Mouse (Mus musculus): ENCODE measurements around the gene Mief2. TPM values are rescaled to one million over a fixed set of nuclear protein-coding genes. Genes with fewer than 3 reads are reported as not detected.

Mief2 gene
- total RNA-seq (2021), result 10 to 100 TPM; 27.0 to 32.3 TPM
- long read RNA-seq, experiment 1, transcript Mief2-203 (3 exons, 716 nt), result minor isoform, 9 of 46 reads
- long read RNA-seq, experiment 1, transcript Mief2-201 (4 exons, 2,522 nt), result major isoform, 22 of 46 reads
- long read RNA-seq, experiment 1, partial matches to known transcripts, result 5 of 46 reads
- long read RNA-seq, experiment 1, other reads (novel, unspliced or antisense), result 10 of 46 reads
- long read RNA-seq, experiment 2, transcript Mief2-203 (3 exons, 716 nt), result minor isoform, 9 of 115 reads
- long read RNA-seq, experiment 2, transcript Mief2-201 (4 exons, 2,522 nt), result major isoform, 67 of 115 reads
- long read RNA-seq, experiment 2, partial matches to known transcripts, result 18 of 115 reads
- long read RNA-seq, experiment 2, other reads (novel, unspliced or antisense), result 20 of 115 reads

- peak; percentile 85 to 86 for DNase-seq (ENCODE audit: low spot score in 2 of 2)
These were observed at the start of gene Mief2 for GRCm38 (mm10) chr11:60728260-60728761. Mief2 (plus strand) TSS chr11:60728398.

- no peak for DNase-seq (ENCODE audit: low spot score in 2 of 2)
These were observed 32.0 kb upstream of the Mief2 start for GRCm38 (mm10) chr11:60696165-60696564.

- DNase-seq (ENCODE audit: low spot score in 2 of 2), result no peak
These were observed 30.6 kb upstream of the Mief2 start for GRCm38 (mm10) chr11:60697561-60697960.

GRCm38 (mm10) chr11:60698806-60699523, 29.2 kb upstream of the Mief2 start:
- DNase-seq (ENCODE audit: low spot score in 2 of 2), result peak; percentile 57 to 58

- peak; percentile 77 to 80 for DNase-seq (ENCODE audit: low spot score in 2 of 2)
These were observed 28.6 kb upstream of the Mief2 start, which contains the start of gene Llgl1 for GRCm38 (mm10) chr11:60699524-60700075. Llgl1 (plus strand) TSS chr11:60699723.

- DNase-seq (ENCODE audit: low spot score in 2 of 2), result no peak
These were observed 27.6 kb upstream of the Mief2 start for GRCm38 (mm10) chr11:60700320-60701185.

- DNase-seq (ENCODE audit: low spot score in 2 of 2), result no peak
These were observed 26.6 kb upstream of the Mief2 start for GRCm38 (mm10) chr11:60701611-60702010.

- peak; percentile 53 to 66 for DNase-seq (ENCODE audit: low spot score in 2 of 2)
These were observed 25.1 kb upstream of the Mief2 start for GRCm38 (mm10) chr11:60703131-60703530.

- no peak for DNase-seq (ENCODE audit: low spot score in 2 of 2)
These were observed 23.9 kb upstream of the Mief2 start for GRCm38 (mm10) chr11:60704023-60704880.

GRCm38 (mm10) chr11:60705255-60705654, 22.9 kb upstream of the Mief2 start:
- DNase-seq (ENCODE audit: low spot score in 2 of 2), result no peak

GRCm38 (mm10) chr11:60706076-60706475, 22.1 kb upstream of the Mief2 start:
- DNase-seq (ENCODE audit: low spot score in 2 of 2), result no peak

- DNase-seq (ENCODE audit: low spot score in 2 of 2), result peak in 1 of 2 experiments; percentile 18
These were observed 21.3 kb upstream of the Mief2 start for GRCm38 (mm10) chr11:60706696-60707480.

GRCm38 (mm10) chr11:60707672-60708071, 20.5 kb upstream of the Mief2 start:
- DNase-seq (ENCODE audit: low spot score in 2 of 2), result peak; percentile 70 to 71

- DNase-seq (ENCODE audit: low spot score in 2 of 2), result peak in 1 of 2 experiments; percentile 19
These were observed 19.6 kb upstream of the Mief2 start for GRCm38 (mm10) chr11:60708631-60709030.

GRCm38 (mm10) chr11:60709481-60710465, 18.4 kb upstream of the Mief2 start:
- DNase-seq (ENCODE audit: low spot score in 2 of 2), result no peak

- DNase-seq (ENCODE audit: low spot score in 2 of 2), result peak in 1 of 2 experiments; percentile 18
These were observed 17.0 kb upstream of the Mief2 start for GRCm38 (mm10) chr11:60711218-60711617.

GRCm38 (mm10) chr11:60712040-60712439, 16.2 kb upstream of the Mief2 start:
- peak in 1 of 2 experiments; percentile 18 for DNase-seq (ENCODE audit: low spot score in 2 of 2)
